Mouse (Mus musculus) myocyte (in vitro differentiated cells): Measurements from ENCODE around the gene C2cd4d.

Experiments used
- MYOD1 ChIP-seq, 3 experiments: IDR thresholded peaks; one replicate each; pipeline ENCODE4 v1.6.1; 2011; ENCODE audit warnings: control low read depth in 2 of 3, low read depth in 2 of 3, mild to moderate bottlenecking in 2 of 3, moderate library complexity in 1 of 3; ENCODE audit not compliant: insufficient read length in 2 of 3, control insufficient read depth in 1 of 3
- USF1 ChIP-seq: IDR thresholded peaks from one replicate; pipeline ENCODE4 v1.6.1; 2011; ENCODE audit warnings: low read depth, mild to moderate bottlenecking, control low read depth, moderate library complexity

DNA sequence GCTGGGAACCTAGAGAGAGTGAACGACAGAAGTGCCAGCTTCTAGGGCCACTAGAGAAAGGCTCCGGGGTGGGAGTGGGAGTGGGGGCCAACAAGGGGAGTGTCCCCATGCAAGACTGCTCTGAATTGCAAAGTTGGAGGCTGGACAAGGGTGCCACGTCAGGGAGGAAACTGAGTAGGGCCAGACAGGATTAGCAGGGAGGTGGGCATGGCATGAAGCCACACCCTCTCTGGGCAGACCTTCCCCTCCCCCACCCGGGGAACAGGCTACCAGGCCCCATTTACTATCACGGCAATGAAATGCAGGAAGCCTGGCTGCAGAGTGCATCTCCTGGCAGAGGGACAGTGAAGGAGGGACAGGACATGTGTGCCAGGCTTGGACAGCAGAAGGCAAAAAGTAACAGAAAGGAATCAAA lies 11.4 kb downstream of the C2cd4d start:
- TF ChIP-seq USF1 (no peak), MYOD1 (IDR thresholded peaks at IDR 0.05; ENCODE audit: control insufficient read depth in 1 of 3, insufficient read length in 2 of 3, low read depth in 2 of 3) (no peak)
